Mouse (Mus musculus): ENCODE measurements at regions not wholly inside any gene's neighbourhood (a gene's known extent, or its start where the extent isn't known, plus 50 kb on each side); places are given as distances from the start of the nearest gene placed in this dataset.
A peak's percentile ranks its signal among the peaks of the same experiment; 100 is the strongest.

DNA sequence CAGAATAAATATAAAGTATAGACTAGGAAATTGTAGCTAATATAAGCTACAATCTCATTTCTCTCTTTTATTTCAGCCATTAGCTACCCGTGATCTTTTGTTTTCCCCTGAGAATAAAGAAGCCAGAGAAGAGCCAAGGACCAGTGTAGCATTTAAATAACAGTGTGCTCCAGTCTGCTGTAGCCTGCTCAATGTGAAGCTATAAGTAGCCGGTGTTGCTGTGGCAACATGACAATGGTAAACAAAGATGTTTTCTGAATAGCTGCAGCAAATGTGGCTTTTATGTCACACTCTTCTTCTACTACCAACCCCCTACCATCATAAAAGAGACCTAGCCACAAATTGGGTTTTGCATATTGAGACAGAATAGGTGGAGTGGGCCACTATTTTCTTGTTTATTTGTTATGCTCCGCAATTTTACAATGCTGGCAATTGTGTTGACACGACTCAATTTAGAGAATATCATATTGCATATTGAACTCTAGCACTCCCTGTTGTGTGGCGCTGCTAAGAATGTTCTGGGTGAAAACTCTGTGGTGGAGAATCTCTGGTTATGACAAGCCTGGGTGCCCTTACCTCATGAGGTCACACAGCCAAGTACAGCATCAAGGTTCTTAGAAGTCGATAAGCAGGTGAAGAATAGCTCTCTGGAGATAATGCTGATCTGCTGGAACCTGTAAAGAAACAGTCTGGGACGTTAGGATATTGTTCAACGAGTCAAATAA, 272.3 kb upstream of the Mmadhc start:
- peak; percentile 89 for DNase-seq (ENCODE audit: low read depth)
- no peak for TF ChIP-seq POLR2A (IDR thresholded peaks at IDR 0.05; ENCODE audit: borderline replicate concordance, extremely low read depth, insufficient read depth, insufficient read length, poor library complexity, severe bottlenecking)
- TF ChIP-seq CTCF (IDR thresholded peaks at IDR 0.05; ENCODE audit: borderline replicate concordance, extremely low read depth, insufficient read depth, insufficient read length) = no peak

DNA sequence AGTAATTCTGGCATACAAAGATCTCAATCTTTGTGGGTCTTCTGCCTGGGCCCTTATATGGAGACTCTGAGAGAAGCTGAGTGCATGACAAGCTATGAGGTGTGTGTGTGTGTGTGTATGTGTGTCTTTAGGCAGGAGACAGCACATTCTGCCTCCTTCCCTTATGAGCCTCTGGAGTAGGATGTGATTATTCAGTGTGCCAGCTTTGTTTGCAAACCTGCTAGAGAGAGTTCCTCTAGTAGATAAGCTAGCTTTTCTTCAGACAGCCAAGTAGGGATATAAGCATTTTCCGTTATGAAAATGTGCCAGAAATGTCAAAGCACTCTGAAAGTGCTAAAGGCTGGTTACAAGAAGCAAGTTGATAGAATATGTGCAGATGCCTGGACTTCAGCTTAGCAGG, 270.9 kb upstream of the Mmadhc start:
- peak; percentile 42 for DNase-seq (ENCODE audit: low read depth)

DNA sequence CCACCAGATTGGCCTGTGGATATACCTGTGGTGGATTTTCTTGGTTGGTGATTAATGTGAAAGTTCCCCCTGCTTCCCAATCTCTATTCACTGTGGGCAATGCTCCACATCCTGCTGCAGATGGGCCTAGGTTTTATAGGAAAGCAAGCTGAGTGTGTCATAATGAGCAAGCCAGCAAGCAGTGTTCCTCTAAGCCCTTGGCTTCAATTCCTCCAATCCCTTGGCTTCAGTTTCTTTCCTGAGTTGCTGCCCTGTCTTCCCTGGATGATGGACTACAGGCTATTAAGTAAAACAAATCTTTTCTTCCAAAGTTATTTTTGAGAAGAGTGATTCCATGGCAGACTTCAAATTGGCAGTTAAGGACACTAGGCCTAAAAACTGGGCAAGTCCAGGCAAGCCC, 257.4 kb upstream of the Mmadhc start:
- TF ChIP-seq POLR2A (IDR thresholded peaks at IDR 0.05; ENCODE audit: borderline replicate concordance, extremely low read depth, insufficient read depth, insufficient read length, poor library complexity, severe bottlenecking) = no peak
- TF ChIP-seq CTCF (IDR thresholded peaks at IDR 0.05; ENCODE audit: borderline replicate concordance, extremely low read depth, insufficient read depth, insufficient read length) = no peak
- DNase-seq (ENCODE audit: low read depth) = no peak

More for the DNA sequence above, 270.9 kb upstream of the Mmadhc start:
- TF ChIP-seq POLR2A (IDR thresholded peaks at IDR 0.05; ENCODE audit: borderline replicate concordance, extremely low read depth, insufficient read depth, insufficient read length, poor library complexity, severe bottlenecking) = no peak
- TF ChIP-seq CTCF (IDR thresholded peaks at IDR 0.05; ENCODE audit: borderline replicate concordance, extremely low read depth, insufficient read depth, insufficient read length) = no peak

DNA sequence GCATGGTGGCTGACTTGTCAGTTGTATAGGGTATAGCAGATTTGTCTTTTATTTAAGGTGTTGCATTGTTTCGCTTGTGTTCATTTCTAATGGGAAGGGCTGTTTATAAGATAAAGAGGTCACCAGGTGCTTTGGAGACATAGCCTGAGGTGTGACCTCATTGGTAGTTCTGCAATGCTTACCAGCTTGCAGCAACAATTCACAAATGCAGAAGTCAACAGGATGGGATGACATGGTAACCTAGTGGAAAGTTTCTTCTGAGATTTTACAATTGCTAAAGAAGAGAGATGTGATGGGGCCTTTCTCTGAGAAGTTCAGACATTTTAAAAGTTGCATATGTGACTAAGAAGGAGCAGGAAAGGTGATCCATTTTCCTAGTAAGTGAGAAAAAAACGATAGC, 255.8 kb upstream of the Mmadhc start:
- no peak for DNase-seq (ENCODE audit: low read depth)
- no peak for TF ChIP-seq POLR2A (IDR thresholded peaks at IDR 0.05; ENCODE audit: borderline replicate concordance, extremely low read depth, insufficient read depth, insufficient read length, poor library complexity, severe bottlenecking)
- no peak for TF ChIP-seq CTCF (IDR thresholded peaks at IDR 0.05; ENCODE audit: borderline replicate concordance, extremely low read depth, insufficient read depth, insufficient read length)

DNA sequence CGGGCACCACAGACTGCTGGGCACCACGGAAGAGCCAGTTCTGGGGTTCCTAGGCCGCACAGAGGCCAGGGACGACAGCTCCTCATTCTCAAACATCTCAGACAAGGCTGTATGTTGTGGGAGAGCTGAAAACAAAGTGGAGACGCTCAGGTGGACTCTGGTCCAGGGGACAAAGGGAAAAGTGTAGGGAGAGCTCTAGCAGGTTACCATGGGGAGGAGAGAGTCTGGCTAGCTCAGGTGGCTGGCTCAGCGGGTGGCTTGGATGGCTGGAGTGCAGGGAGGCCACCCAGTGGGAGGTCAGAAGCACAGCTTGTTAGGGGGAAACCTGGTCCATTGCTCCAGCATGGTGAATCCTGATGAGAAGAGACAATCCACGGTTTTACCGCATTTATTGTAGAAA, 253.3 kb upstream of the Mmadhc start:
- TF ChIP-seq CTCF (IDR thresholded peaks at IDR 0.05; ENCODE audit: borderline replicate concordance, extremely low read depth, insufficient read depth, insufficient read length) (no peak), POLR2A (IDR thresholded peaks at IDR 0.05; ENCODE audit: borderline replicate concordance, extremely low read depth, insufficient read depth, insufficient read length, poor library complexity, severe bottlenecking) (no peak)

DNA sequence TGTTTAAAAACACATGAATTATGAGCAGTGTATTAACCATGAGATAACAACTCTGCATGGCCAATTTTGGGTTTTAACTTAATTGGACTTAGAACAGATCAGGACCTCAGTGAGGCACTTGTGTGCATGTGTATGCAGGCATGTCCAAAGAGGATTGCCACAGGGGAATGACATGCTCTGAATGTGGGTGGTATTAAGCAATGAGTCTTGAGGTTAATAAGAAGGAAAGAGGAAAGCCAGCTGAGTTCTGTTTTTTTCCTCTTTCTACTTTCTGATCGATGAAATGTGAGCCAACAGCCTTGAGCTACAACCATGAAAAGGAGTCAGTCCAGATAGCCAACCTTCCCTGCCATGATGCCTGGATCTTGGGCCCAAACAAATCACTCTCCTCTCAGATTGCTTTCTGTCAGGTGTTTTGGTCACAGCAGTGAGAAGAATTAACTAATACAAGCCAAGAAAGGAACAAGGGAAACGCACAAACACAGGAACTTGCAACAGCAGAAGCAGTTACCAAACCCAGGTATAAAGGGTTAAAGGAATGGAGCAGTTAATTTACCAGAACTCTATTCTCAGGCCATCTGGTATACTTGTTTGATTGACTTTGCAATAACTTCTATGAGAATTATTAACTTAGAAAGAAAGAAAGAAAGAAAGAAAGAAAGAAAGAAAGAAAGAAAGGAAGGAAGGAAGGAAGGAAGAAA, 243.3 kb upstream of the Mmadhc start:
- no peak for DNase-seq (ENCODE audit: low read depth)
- TF ChIP-seq POLR2A (IDR thresholded peaks at IDR 0.05; ENCODE audit: borderline replicate concordance, extremely low read depth, insufficient read depth, insufficient read length, poor library complexity, severe bottlenecking) = no peak
- TF ChIP-seq CTCF (IDR thresholded peaks at IDR 0.05; ENCODE audit: borderline replicate concordance, extremely low read depth, insufficient read depth, insufficient read length) = no peak

More for the DNA sequence above, 253.3 kb upstream of the Mmadhc start:
- DNase-seq (ENCODE audit: low read depth) = no peak

DNA sequence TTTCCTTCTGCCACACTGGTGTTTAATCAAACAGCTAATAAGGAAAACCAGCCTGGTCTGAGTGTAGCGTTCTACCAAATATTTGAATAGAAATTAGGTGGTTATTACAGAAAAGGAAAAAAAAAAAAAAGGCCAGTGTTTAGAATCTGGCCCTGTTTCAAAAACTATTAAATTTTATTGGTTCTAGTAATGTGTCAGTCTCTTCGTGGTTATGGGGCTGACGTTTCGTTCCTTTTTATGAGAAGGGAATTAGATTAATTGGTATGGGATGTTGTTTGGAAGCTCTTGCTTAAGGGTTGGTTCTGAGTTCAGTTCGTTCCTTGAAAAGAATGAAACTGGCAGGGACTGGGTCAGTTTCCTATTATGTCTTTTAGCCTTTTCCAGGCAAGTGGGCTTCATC, 241.5 kb upstream of the Mmadhc start:
- no peak for TF ChIP-seq POLR2A (IDR thresholded peaks at IDR 0.05; ENCODE audit: borderline replicate concordance, extremely low read depth, insufficient read depth, insufficient read length, poor library complexity, severe bottlenecking)
- no peak for TF ChIP-seq CTCF (IDR thresholded peaks at IDR 0.05; ENCODE audit: borderline replicate concordance, extremely low read depth, insufficient read depth, insufficient read length)
- DNase-seq (ENCODE audit: low read depth) = no peak

DNA sequence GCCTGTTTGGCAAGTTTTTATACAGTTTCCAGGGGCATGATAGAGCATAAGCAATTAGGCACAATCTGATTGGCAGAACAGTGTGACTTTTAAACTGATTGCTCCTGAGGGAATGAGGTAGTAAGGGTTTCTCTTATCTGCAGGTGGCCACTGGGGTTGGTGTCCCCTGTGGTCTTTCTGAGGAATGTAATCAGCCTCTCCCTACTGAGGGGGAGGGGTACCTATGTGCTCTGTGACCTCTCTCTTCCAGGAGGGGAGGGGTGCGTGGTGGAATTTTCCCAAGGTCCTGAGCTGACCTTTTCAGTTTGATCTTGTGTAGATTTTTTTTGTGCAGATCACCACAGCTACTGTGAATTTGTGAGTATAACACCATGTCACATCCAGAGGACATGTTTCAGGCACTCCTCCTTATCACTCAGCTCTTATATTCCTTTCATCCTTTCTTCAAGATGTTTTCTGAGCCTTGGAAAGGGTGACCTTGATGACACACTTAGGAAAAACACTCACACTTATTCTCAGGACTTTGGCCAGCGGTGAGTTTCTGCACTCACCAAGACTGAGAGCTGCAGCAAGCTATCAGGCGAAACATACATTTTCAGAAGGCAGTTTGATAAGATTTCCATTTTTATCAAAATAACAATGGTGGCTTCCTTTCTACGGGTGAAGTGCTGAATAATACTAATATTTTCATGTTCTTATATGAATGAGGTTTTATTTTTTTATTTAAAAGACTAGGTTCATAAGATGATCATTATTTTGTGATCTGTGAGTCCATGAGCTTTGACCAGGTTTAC, 238.7 kb upstream of the Mmadhc start:
- DNase-seq (ENCODE audit: low read depth) = no peak
- TF ChIP-seq POLR2A (IDR thresholded peaks at IDR 0.05; ENCODE audit: borderline replicate concordance, extremely low read depth, insufficient read depth, insufficient read length, poor library complexity, severe bottlenecking) = no peak
- TF ChIP-seq CTCF (IDR thresholded peaks at IDR 0.05; ENCODE audit: borderline replicate concordance, extremely low read depth, insufficient read depth, insufficient read length) = no peak

DNA sequence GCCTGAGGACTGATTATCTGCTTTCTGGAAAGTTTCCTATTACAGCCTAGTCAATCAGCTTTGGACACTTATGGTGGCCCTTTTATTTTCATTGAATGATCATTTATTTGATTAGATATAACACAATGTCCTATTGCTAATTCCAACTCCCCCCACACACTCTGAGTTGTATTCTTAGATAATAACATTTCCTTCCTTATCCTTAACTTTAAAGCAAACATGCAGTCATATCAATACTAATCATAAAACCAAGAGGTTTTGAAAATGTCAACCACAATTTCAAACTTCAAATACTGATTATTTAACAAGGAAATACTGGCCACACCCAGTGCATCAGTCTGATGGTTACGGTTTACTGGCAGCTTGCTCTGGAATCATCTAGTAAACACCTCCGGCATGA, 237.1 kb upstream of the Mmadhc start:
- no peak for DNase-seq (ENCODE audit: low read depth)

DNA sequence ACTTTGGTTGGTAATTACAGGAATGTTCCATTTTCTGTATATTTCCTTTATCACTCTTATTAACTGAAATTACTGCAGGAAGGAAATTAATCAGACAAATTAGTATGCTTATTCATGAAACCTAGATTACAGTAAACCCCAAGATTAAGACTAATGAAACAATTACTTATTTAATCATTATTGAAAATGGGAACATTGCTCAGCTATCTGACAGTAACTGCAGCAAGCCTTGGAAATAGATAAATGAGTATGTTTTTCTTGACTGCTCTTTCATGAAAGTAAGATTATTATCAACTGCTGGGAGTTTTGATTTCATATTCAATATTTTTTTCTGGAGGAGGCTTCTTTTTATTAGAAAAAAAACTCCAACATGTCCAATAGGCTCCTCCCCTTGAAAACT, 230.8 kb upstream of the Mmadhc start:
- TF ChIP-seq CTCF (IDR thresholded peaks at IDR 0.05; ENCODE audit: borderline replicate concordance, extremely low read depth, insufficient read depth, insufficient read length) (no peak), POLR2A (IDR thresholded peaks at IDR 0.05; ENCODE audit: borderline replicate concordance, extremely low read depth, insufficient read depth, insufficient read length, poor library complexity, severe bottlenecking) (no peak)
- DNase-seq (ENCODE audit: low read depth) = no peak

More for the DNA sequence above, 237.1 kb upstream of the Mmadhc start:
- TF ChIP-seq POLR2A (IDR thresholded peaks at IDR 0.05; ENCODE audit: borderline replicate concordance, extremely low read depth, insufficient read depth, insufficient read length, poor library complexity, severe bottlenecking) (no peak), CTCF (IDR thresholded peaks at IDR 0.05; ENCODE audit: borderline replicate concordance, extremely low read depth, insufficient read depth, insufficient read length) (no peak)

All from brain, embryonic 14.5 days (tissue).